Mouse (Mus musculus) midbrain, postnatal 0 days (tissue): ENCODE results near the gene Cdv3. TPM values are rescaled to one million over a fixed set of nuclear protein-coding genes. Genes with fewer than 3 reads are reported as not detected.

Experiments used
- ATAC-seq: fragments of 200-750 bp; cut with Nextera tagmentation; 2 replicates; pipeline ENCODE4 v1.8.0; 2017; ENCODE audit warnings: moderate number of reproducible peaks, mild to moderate bottlenecking, moderate TSS enrichment, moderate library complexity; ENCODE audit not compliant: low FRiP score
- DNase-seq: peaks from one replicate; pipeline ENCODE4 v3.0.0-alpha.2; 2015; ENCODE audit warnings: low spot score
- H3K27ac ChIP-seq: fragments of 300-500 bp; sonication (generic); 2 replicates; pipeline ENCODE4 v1.5.1; 2014; ENCODE audit warnings: low read depth, mild to moderate bottlenecking, low read length, mixed read lengths
- H3K27me3 ChIP-seq: fragments of 300-500 bp; sonication (generic); 2 replicates; pipeline ENCODE4 v1.6.1; 2014; ENCODE audit warnings: low read length, control low read depth, mixed read lengths; ENCODE audit not compliant: insufficient read depth
- H3K36me3 ChIP-seq: fragments of 300-500 bp; sonication (generic); 2 replicates; pipeline ENCODE4 v1.6.1; 2014; ENCODE audit warnings: low read length, control low read depth, mixed read lengths; ENCODE audit not compliant: insufficient read depth
- H3K4me1 ChIP-seq: fragments of 300-500 bp; sonication (generic); 2 replicates; pipeline ENCODE4 v1.6.1; 2014; ENCODE audit warnings: mild to moderate bottlenecking, control low read depth, antibody characterized with exemption, low read length, mixed read lengths; ENCODE audit not compliant: insufficient read depth
- H3K4me2 ChIP-seq: fragments of 300-500 bp; sonication (generic); 2 replicates; pipeline ENCODE4 v1.6.1; 2014; ENCODE audit warnings: low read depth, mild to moderate bottlenecking, low read length, mixed read lengths; ENCODE audit not compliant: poor library complexity, severe bottlenecking
- H3K4me3 ChIP-seq: fragments of 300-500 bp; sonication (generic); 2 replicates; pipeline ENCODE4 v1.5.1; 2014; ENCODE audit warnings: low read depth, mild to moderate bottlenecking, low read length, moderate library complexity
- H3K9ac ChIP-seq: fragments of 300-500 bp; sonication (generic); replicated peaks from 2 replicates; pipeline ENCODE4 v1.6.1; 2014; ENCODE audit warnings: mild to moderate bottlenecking, low read length, moderate library complexity, mixed read lengths; ENCODE audit not compliant: poor library complexity, severe bottlenecking
- H3K9me3 ChIP-seq: fragments of 300-500 bp; sonication (generic); 2 replicates; pipeline ENCODE4 v1.6.1; 2016; ENCODE audit warnings: low read length, control low read depth
- CTCF ChIP-seq: IDR thresholded peaks from 2 replicates; pipeline ENCODE4 v1.5.1; 2016; ENCODE audit warnings: antibody characterized with exemption, mild to moderate bottlenecking
- WGBS: fragments of 180-500 bp; shearing (Covaris S2); extraction: QIAGEN DNeasy Blood & Tissue Kit; methylation state at CpG from one replicate; pipeline ENCODE4 v1.1.7; 2014; 5-methylcytosine and 5-hydroxymethylcytosine counted together
- polyA plus RNA-seq: library from polyadenylated mRNA; unstranded; fragments of >200 nt; fragmentation: Nextera tagmentation; extraction: Ambion mirVana; gene quantifications from 2 replicates; pipeline ENCODE4 v1.2.1, GENCODE M21; 2015
- total RNA-seq: library from RNA; depleted of rRNA; stranded (reverse); fragments of >200 nt; gene quantifications from 2 replicates; pipeline ENCODE4 v1.2.3, GENCODE M21; 2014; rRNA removed

The Cdv3 gene
- total RNA-seq (102 and 128 TPM in 2 replicates), polyA plus RNA-seq (84.2 and 87.1 TPM in 2 replicates)

GRCm38 (mm10) chr9:103365290-103366247 is at the start of gene Cdv3:
Gene Cdv3, minus strand, starts transcription at chr9:103365840.
- DNase-seq (peak; percentile 100), ATAC-seq (peak; percentile 99)
- Histone ChIP-seq H3K4me2 (peak within 1 kb of the TSS; percentile 86), H3K9ac (peak within 1 kb of the TSS; percentile 80), H3K36me3 (no peaks in the 10 kb centered on the region), H3K27ac (peak within 1 kb of the TSS; percentile 83), H3K9me3 (no peaks in the 10 kb centered on the region), H3K27me3 (no peaks in the 10 kb centered on the region), H3K4me3 (peak within 1 kb of the TSS; percentile 89), H3K4me1 (peaks cover 11% of the 10 kb centered on the region; the same call in 1 of the 2 replicates)
- peak; percentile 36 for TF ChIP-seq CTCF
- whole genome bisulfite sequencing = 1% methylated on average over 76 of the region's 95 CpGs

- TF ChIP-seq CTCF = no peak
- H3K27me3 ChIP-seq = no peaks in the 10 kb centered on the region
- ATAC-seq (no peak), DNase-seq (no peak)
- H3K9me3 ChIP-seq = no peaks in the 10 kb centered on the region
- H3K4me2 ChIP-seq = no peak overlapping the region
- 45% methylated on average over 9 of the region's 9 CpGs for WGBS
- peaks cover 2% of the 10 kb centered on the region; the same call in 1 of the 2 replicates for H3K4me1 ChIP-seq
- H3K4me3 ChIP-seq = no peak overlapping the region
- H3K36me3 ChIP-seq = no peaks in the 10 kb centered on the region
- H3K9ac ChIP-seq = no peak overlapping the region
- H3K27ac ChIP-seq = no peak overlapping the region
Measured at GRCm38 (mm10) chr9:103413457-103413856, 47.8 kb upstream of the Cdv3 start.

DNA sequence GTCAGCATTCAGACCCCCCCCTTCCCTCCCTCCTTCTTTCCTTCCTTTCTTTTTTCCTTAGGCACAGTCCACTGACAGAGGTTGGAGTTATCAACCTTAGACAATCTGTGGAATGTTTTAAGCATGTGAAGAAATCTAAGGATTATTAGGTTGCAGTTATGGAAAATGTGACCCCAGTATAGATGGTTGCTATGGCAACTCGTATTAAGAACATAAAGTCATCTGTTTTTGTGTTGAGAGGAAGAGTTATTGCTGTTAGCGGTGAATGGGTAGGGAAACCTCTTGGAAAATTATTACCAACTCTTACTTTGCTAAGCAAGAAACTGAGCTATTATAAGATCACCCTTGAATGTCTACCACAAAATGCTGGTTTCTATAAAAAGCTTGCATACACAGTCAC is 43.5 kb upstream of the Cdv3 start:
- no peak for DNase-seq
- Histone ChIP-seq H3K36me3 (no peaks in the 10 kb centered on the region), H3K4me2 (no peak overlapping the region), H3K27me3 (no peaks in the 10 kb centered on the region), H3K4me3 (no peak overlapping the region), H3K27ac (no peak overlapping the region), H3K9me3 (no peaks in the 10 kb centered on the region), H3K9ac (no peak overlapping the region), H3K4me1 (0 out of 2 replicates have a peak, but pooled peaks cover 2% of the 10 kb centered on the region)
- ATAC-seq = no peak
- WGBS = 65% methylated on average over 2 of the region's 2 CpGs
- TF ChIP-seq CTCF = no peak

DNA sequence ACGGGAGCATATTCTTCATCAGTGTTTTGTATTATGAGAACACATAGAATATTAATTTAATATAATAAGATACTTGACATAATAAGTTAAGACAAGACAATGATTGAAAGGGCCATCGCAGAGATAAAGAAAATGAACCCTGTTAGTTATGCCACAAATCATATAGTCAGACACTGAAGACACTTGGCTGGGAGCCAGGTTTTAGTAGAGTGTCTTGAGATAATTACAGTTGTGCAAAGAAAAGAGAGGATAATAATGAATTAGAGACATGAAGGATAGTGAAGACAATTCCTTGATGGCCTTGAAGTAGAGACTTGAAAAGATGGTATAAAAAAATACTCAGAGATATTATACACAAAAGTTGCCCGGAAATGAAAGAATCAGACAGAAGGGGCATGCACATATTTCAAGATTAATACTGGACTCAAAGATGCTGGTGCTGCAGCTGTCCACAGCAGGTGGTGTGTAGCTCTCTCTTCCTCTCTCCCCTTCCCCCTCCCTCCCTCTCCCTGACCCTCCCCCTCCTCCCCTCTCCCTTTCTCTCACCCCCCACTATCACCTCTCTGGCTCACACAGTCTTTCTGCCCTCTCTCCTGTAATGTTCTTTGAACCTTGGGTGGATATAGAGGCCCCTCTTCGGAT is 42.6 kb upstream of the Cdv3 start:
- Histone ChIP-seq H3K4me2 (no peak overlapping the region), H3K36me3 (no peaks in the 10 kb centered on the region), H3K27ac (no peak overlapping the region), H3K9ac (no peak overlapping the region), H3K4me1 (no peaks in the 10 kb centered on the region), H3K27me3 (no peaks in the 10 kb centered on the region), H3K4me3 (no peak overlapping the region), H3K9me3 (no peaks in the 10 kb centered on the region)
- 34% methylated on average over 4 of the region's 4 CpGs for WGBS
- no peak for ATAC-seq
- no peak for TF ChIP-seq CTCF
- peak; percentile 72 for DNase-seq

DNA sequence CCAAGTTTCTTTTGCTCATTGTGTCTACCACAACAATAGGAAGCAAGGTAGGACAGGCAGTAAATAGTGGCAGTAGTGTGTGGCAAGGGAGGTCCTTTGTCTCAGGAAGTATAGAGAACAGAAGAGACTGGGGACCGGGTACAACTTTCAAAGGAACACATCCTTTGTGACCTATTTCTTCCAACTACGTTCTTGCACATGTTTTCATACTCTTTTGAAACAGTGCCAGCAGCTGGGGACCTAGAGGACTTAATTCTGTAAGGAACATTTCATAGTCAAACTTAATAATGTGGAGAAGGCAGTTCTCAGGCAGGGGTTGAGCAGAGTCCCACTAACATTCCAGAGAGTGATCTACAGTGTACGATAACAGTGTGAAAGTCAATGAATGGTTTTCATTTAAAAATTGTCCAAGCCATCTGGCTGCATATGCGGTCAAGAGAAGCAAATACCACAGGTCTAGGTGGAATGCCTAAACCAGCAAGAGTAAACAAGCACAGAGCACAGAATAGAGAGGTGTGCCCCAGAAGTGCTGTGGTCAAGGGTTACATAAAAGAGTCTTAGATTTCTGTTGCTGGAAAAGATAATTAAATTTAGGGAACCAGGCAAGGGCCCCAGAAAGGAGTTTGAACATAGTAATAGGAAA is 37.8 kb upstream of the Cdv3 start:
- H3K36me3 ChIP-seq = no peaks in the 10 kb centered on the region
- H3K27ac ChIP-seq = no peak overlapping the region
- H3K4me3 ChIP-seq = no peak overlapping the region
- no peak overlapping the region for H3K9ac ChIP-seq
- no peaks in the 10 kb centered on the region for H3K9me3 ChIP-seq
- H3K4me2 ChIP-seq = no peak overlapping the region
- DNase-seq = no peak
- ATAC-seq = no peak
- H3K27me3 ChIP-seq = no peaks in the 10 kb centered on the region
- H3K4me1 ChIP-seq = no peaks in the 10 kb centered on the region
- TF ChIP-seq CTCF = no peak
- 71% methylated on average over 4 of the region's 4 CpGs for whole genome bisulfite sequencing
